Mouse (Mus musculus): Measurements from ENCODE around the gene Dmrta2. TPM values are rescaled to one million over a fixed set of nuclear protein-coding genes. Genes with fewer than 3 reads are reported as not detected.

Gene Dmrta2
- total RNA-seq, 1 experiment from 2014 or later, result 0.27 TPM

- no peak for DNase-seq
Observed at GRCm38 (mm10) chr4:109979461-109980320, 1.8 kb downstream of the Dmrta2 start.

GRCm38 (mm10) chr4:109980321-109981082 lies 2.6 kb downstream of the Dmrta2 start:
- no peak for DNase-seq

- DNase-seq, result no peak
Observed at GRCm38 (mm10) chr4:109981083-109981870, 3.4 kb downstream of the Dmrta2 start.

- peak; percentile 22 for DNase-seq
Observed at GRCm38 (mm10) chr4:109981871-109982680, 4.2 kb downstream of the Dmrta2 start.

- no peak for DNase-seq
Observed at GRCm38 (mm10) chr4:109982681-109983265, 4.9 kb downstream of the Dmrta2 start.

- DNase-seq, result no peak
Observed at GRCm38 (mm10) chr4:109983281-109984001, 5.6 kb downstream of the Dmrta2 start.

- no peak for DNase-seq
Observed at GRCm38 (mm10) chr4:109984011-109984411, 6.2 kb downstream of the Dmrta2 start.

GRCm38 (mm10) chr4:109984496-109985423 lies 6.9 kb downstream of the Dmrta2 start:
- DNase-seq, result no peak

GRCm38 (mm10) chr4:109985424-109986172 lies 7.7 kb downstream of the Dmrta2 start:
- DNase-seq, result no peak

- DNase-seq, result no peak
Observed at GRCm38 (mm10) chr4:109986301-109986700, 8.4 kb downstream of the Dmrta2 start.

GRCm38 (mm10) chr4:109986748-109987355 lies 9.0 kb downstream of the Dmrta2 start:
- no peak for DNase-seq

GRCm38 (mm10) chr4:109987560-109988362 lies 9.9 kb downstream of the Dmrta2 start:
- no peak for DNase-seq

GRCm38 (mm10) chr4:109988411-109988810 lies 10.6 kb downstream of the Dmrta2 start:
- DNase-seq, result no peak

GRCm38 (mm10) chr4:109989213-109989612 lies 11.4 kb downstream of the Dmrta2 start:
- no peak for DNase-seq

- DNase-seq, result no peak
Observed at GRCm38 (mm10) chr4:110006044-110006443, 28.2 kb downstream of the Dmrta2 start.

GRCm38 (mm10) chr4:110019145-110019544 lies 41.3 kb downstream of the Dmrta2 start:
- DNase-seq, result no peak

- peak; percentile 81 for DNase-seq
Observed at GRCm38 (mm10) chr4:110020255-110020654, 42.4 kb downstream of the Dmrta2 start.
